Mouse (Mus musculus): ENCODE measurements around the gene Cacna2d1. TPM values are rescaled to one million over a fixed set of nuclear protein-coding genes. Genes with fewer than 3 reads are reported as not detected.

The Cacna2d1 gene
- 0.31 and 1.7 TPM in 2 replicates for polyA plus RNA-seq (2011; ENCODE audit: insufficient read depth, insufficient read length, low replicate concordance, missing spikeins)

- WGBS: 2% methylated on average over 96 of the region's 120 CpGs
- Histone ChIP-seq H3K27ac (ENCODE audit: control insufficient read depth, insufficient read depth, low read depth, low read length, poor library complexity) (no peak within 1 kb of the TSS), H3K4me3 (replicated peaks; ENCODE audit: control insufficient read depth, low read depth, low read length) (no peak within 1 kb of the TSS), H3K4me1 (ENCODE audit: control insufficient read depth, insufficient read depth, low read length) (no peaks in the 10 kb centered on the region)
- TF ChIP-seq POLR2A (IDR thresholded peaks at IDR 0.05; ENCODE audit: borderline replicate concordance, control insufficient read depth, low read depth, low read length) (no peak), CTCF (IDR thresholded peaks at IDR 0.05; ENCODE audit: control insufficient read depth, insufficient read depth, low read length) (no peak)
Measured at GRCm38 (mm10) chr5:15934376-15935233, at the start of gene Cacna2d1. TSS of gene Cacna2d1 (plus strand) at chr5:15934691.

- no peaks in the 10 kb centered on the region for H3K4me1 ChIP-seq (ENCODE audit: control insufficient read depth, insufficient read depth, low read length)
- 53% methylated on average over 2 of the region's 2 CpGs for WGBS
- no peak overlapping the region for H3K27ac ChIP-seq (ENCODE audit: control insufficient read depth, insufficient read depth, low read depth, low read length, poor library complexity)
- TF ChIP-seq CTCF (IDR thresholded peaks at IDR 0.05; ENCODE audit: control insufficient read depth, insufficient read depth, low read length): no peak
- TF ChIP-seq POLR2A (IDR thresholded peaks at IDR 0.05; ENCODE audit: borderline replicate concordance, control insufficient read depth, low read depth, low read length): no peak
- no peak overlapping the region for H3K4me3 ChIP-seq (replicated peaks; ENCODE audit: control insufficient read depth, low read depth, low read length)
Measured at GRCm38 (mm10) chr5:15895098-15895497, 39.4 kb upstream of the Cacna2d1 start.

- H3K27ac ChIP-seq (ENCODE audit: control insufficient read depth, insufficient read depth, low read depth, low read length, poor library complexity): no peak overlapping the region
- TF ChIP-seq CTCF (IDR thresholded peaks at IDR 0.05; ENCODE audit: control insufficient read depth, insufficient read depth, low read length) (no peak), POLR2A (IDR thresholded peaks at IDR 0.05; ENCODE audit: borderline replicate concordance, control insufficient read depth, low read depth, low read length) (no peak)
- no peaks in the 10 kb centered on the region for H3K4me1 ChIP-seq (ENCODE audit: control insufficient read depth, insufficient read depth, low read length)
- no peak overlapping the region for H3K4me3 ChIP-seq (replicated peaks; ENCODE audit: control insufficient read depth, low read depth, low read length)
- WGBS: 80% methylated on average over 3 of the region's 3 CpGs
Measured at GRCm38 (mm10) chr5:15896706-15897105, 37.8 kb upstream of the Cacna2d1 start.

- TF ChIP-seq POLR2A (IDR thresholded peaks at IDR 0.05; ENCODE audit: borderline replicate concordance, control insufficient read depth, low read depth, low read length) (no peak), CTCF (IDR thresholded peaks at IDR 0.05; ENCODE audit: control insufficient read depth, insufficient read depth, low read length) (no peak)
- Histone ChIP-seq H3K4me1 (ENCODE audit: control insufficient read depth, insufficient read depth, low read length) (no peaks in the 10 kb centered on the region), H3K4me3 (replicated peaks; ENCODE audit: control insufficient read depth, low read depth, low read length) (no peak overlapping the region), H3K27ac (ENCODE audit: control insufficient read depth, insufficient read depth, low read depth, low read length, poor library complexity) (no peak overlapping the region)
- 87% methylated on average over 3 of the region's 3 CpGs for whole genome bisulfite sequencing
Measured at GRCm38 (mm10) chr5:15906446-15906845, 28.0 kb upstream of the Cacna2d1 start.

- no peaks in the 10 kb centered on the region for H3K4me1 ChIP-seq (ENCODE audit: control insufficient read depth, insufficient read depth, low read length)
- TF ChIP-seq POLR2A (IDR thresholded peaks at IDR 0.05; ENCODE audit: borderline replicate concordance, control insufficient read depth, low read depth, low read length) (no peak), CTCF (IDR thresholded peaks at IDR 0.05; ENCODE audit: control insufficient read depth, insufficient read depth, low read length) (no peak)
- WGBS: 52% methylated on average over 1 of the region's 1 CpGs
- no peak overlapping the region for H3K27ac ChIP-seq (ENCODE audit: control insufficient read depth, insufficient read depth, low read depth, low read length, poor library complexity)
- no peak overlapping the region for H3K4me3 ChIP-seq (replicated peaks; ENCODE audit: control insufficient read depth, low read depth, low read length)
Measured at GRCm38 (mm10) chr5:15914931-15915330, 19.6 kb upstream of the Cacna2d1 start.

- Histone ChIP-seq H3K27ac (ENCODE audit: control insufficient read depth, insufficient read depth, low read depth, low read length, poor library complexity) (no peak overlapping the region), H3K4me3 (replicated peaks; ENCODE audit: control insufficient read depth, low read depth, low read length) (no peak overlapping the region), H3K4me1 (ENCODE audit: control insufficient read depth, insufficient read depth, low read length) (no peaks in the 10 kb centered on the region)
- 66% methylated on average over 6 of the region's 6 CpGs for WGBS
- TF ChIP-seq CTCF (IDR thresholded peaks at IDR 0.05; ENCODE audit: control insufficient read depth, insufficient read depth, low read length): no peak
- no peak for TF ChIP-seq POLR2A (IDR thresholded peaks at IDR 0.05; ENCODE audit: borderline replicate concordance, control insufficient read depth, low read depth, low read length)
Measured at GRCm38 (mm10) chr5:15928506-15928905, 6.0 kb upstream of the Cacna2d1 start.

- WGBS: 36% methylated on average over 6 of the region's 6 CpGs
- TF ChIP-seq POLR2A (IDR thresholded peaks at IDR 0.05; ENCODE audit: borderline replicate concordance, control insufficient read depth, low read depth, low read length): no peak
- TF ChIP-seq CTCF (IDR thresholded peaks at IDR 0.05; ENCODE audit: control insufficient read depth, insufficient read depth, low read length): no peak
Measured at GRCm38 (mm10) chr5:15933017-15933416, 1.5 kb upstream of the Cacna2d1 start.

GRCm38 (mm10) chr5:15933581-15934375 is 713 bp upstream of the Cacna2d1 start:
- 18% methylated on average over 17 of the region's 17 CpGs for WGBS
- Histone ChIP-seq H3K4me1 (ENCODE audit: control insufficient read depth, insufficient read depth, low read length) (no peaks in the 10 kb centered on the region), H3K4me3 (replicated peaks; ENCODE audit: control insufficient read depth, low read depth, low read length) (no peak overlapping the region), H3K27ac (ENCODE audit: control insufficient read depth, insufficient read depth, low read depth, low read length, poor library complexity) (no peak overlapping the region)
- no peak for TF ChIP-seq CTCF (IDR thresholded peaks at IDR 0.05; ENCODE audit: control insufficient read depth, insufficient read depth, low read length)
- TF ChIP-seq POLR2A (IDR thresholded peaks at IDR 0.05; ENCODE audit: borderline replicate concordance, control insufficient read depth, low read depth, low read length): no peak

More at GRCm38 (mm10) chr5:15933017-15933416, 1.5 kb upstream of the Cacna2d1 start:
- Histone ChIP-seq H3K27ac (ENCODE audit: control insufficient read depth, insufficient read depth, low read depth, low read length, poor library complexity) (no peak overlapping the region), H3K4me3 (replicated peaks; ENCODE audit: control insufficient read depth, low read depth, low read length) (no peak overlapping the region), H3K4me1 (ENCODE audit: control insufficient read depth, insufficient read depth, low read length) (no peaks in the 10 kb centered on the region)
